Mouse (Mus musculus) heart, embryonic 12.5 days (tissue): ENCODE measurements around the gene 1110008P14Rik. TPM values are rescaled to one million over a fixed set of nuclear protein-coding genes. Genes with fewer than 3 reads are reported as not detected.
A peak's percentile ranks its signal among the peaks of the same experiment; 100 is the strongest.

ENCODE experiments used
- ATAC-seq: fragments of 200-750 bp; cut with Nextera tagmentation; 2 replicates; pipeline ENCODE4 v1.8.0; 2017; ENCODE audit warnings: moderate TSS enrichment, moderate library complexity; ENCODE audit not compliant: insufficient number of reproducible peaks, low FRiP score
- H3K27ac ChIP-seq: fragments of 300-500 bp; sonication (generic); 2 replicates; pipeline ENCODE4 v1.5.1; 2016; ENCODE audit warnings: mild to moderate bottlenecking, moderate library complexity; ENCODE audit not compliant: poor library complexity, severe bottlenecking
- H3K27me3 ChIP-seq: fragments of 300-500 bp; sonication (generic); replicated peaks from 2 replicates; pipeline ENCODE4 v1.6.1; 2016; ENCODE audit warnings: mild to moderate bottlenecking, moderate library complexity
- H3K36me3 ChIP-seq: fragments of 300-500 bp; sonication (generic); 2 replicates; pipeline ENCODE4 v1.6.1; 2016; ENCODE audit warnings: mild to moderate bottlenecking, moderate library complexity
- H3K4me1 ChIP-seq: fragments of 300-500 bp; sonication (generic); replicated peaks from 2 replicates; pipeline ENCODE4 v1.6.1; 2016; ENCODE audit warnings: mild to moderate bottlenecking
- H3K4me2 ChIP-seq: fragments of 300-500 bp; sonication (generic); 2 replicates; pipeline ENCODE4 v1.6.1; 2016; ENCODE audit warnings: mild to moderate bottlenecking, moderate library complexity
- H3K4me3 ChIP-seq: fragments of 300-500 bp; sonication (generic); 2 replicates; pipeline ENCODE4 v1.5.1; 2016; ENCODE audit warnings: mild to moderate bottlenecking
- H3K9ac ChIP-seq: fragments of 300-500 bp; sonication (generic); 2 replicates; pipeline ENCODE4 v1.6.1; 2016; ENCODE audit warnings: mild to moderate bottlenecking, moderate library complexity
- H3K9me3 ChIP-seq: fragments of 300-500 bp; sonication (generic); replicated peaks from 2 replicates; pipeline ENCODE4 v1.6.1; 2016; ENCODE audit warnings: mild to moderate bottlenecking, moderate library complexity
- WGBS: fragments of 180-500 bp; shearing (Covaris S2); methylation state at CpG from one replicate; pipeline ENCODE4 v1.1.7; 2016; 5-methylcytosine and 5-hydroxymethylcytosine counted together
- polyA plus RNA-seq: library from polyadenylated mRNA; unstranded; fragments of >200 nt; fragmentation: Nextera tagmentation; extraction: Ambion mirVana; gene quantifications from 2 replicates; pipeline ENCODE4 v1.2.1, GENCODE M21; 2016

The 1110008P14Rik gene
- polyA plus RNA-seq, 1 experiment from 2014 or later, result 48.2 TPM

GRCm38 (mm10) chr2:32342039-32342438 lies 39.7 kb downstream of the 1110008P14Rik start:
- peaks cover 42% of the 10 kb centered on the region for H3K27me3 ChIP-seq
- no peak overlapping the region for H3K27ac ChIP-seq
- ATAC-seq, result no peak
- H3K9me3 ChIP-seq, result 0 out of 2 replicates have a peak, but pooled peaks cover 3% of the 10 kb centered on the region
- H3K9ac ChIP-seq, result no peak overlapping the region
- H3K4me1 ChIP-seq, result no peaks in the 10 kb centered on the region
- no peaks in the 10 kb centered on the region for H3K36me3 ChIP-seq
- H3K4me2 ChIP-seq, result no peak overlapping the region
- WGBS, result 79% methylated on average over 4 of the region's 4 CpGs
- H3K4me3 ChIP-seq, result no peak overlapping the region

- H3K4me3 ChIP-seq, result no peak overlapping the region
- no peaks in the 10 kb centered on the region for H3K36me3 ChIP-seq
- H3K9me3 ChIP-seq, result 0 out of 2 replicates have a peak, but pooled peaks cover 3% of the 10 kb centered on the region
- no peak overlapping the region for H3K4me2 ChIP-seq
- 79% methylated on average over 4 of the region's 4 CpGs for WGBS
- H3K4me1 ChIP-seq, result no peaks in the 10 kb centered on the region
- H3K27ac ChIP-seq, result no peak overlapping the region
- H3K9ac ChIP-seq, result no peak overlapping the region
- H3K27me3 ChIP-seq, result peaks cover 42% of the 10 kb centered on the region
- no peak for ATAC-seq
These were observed 40.2 kb downstream of the 1110008P14Rik start for GRCm38 (mm10) chr2:32341634-32341939.

GRCm38 (mm10) chr2:32340836-32341633 lies 40.7 kb downstream of the 1110008P14Rik start:
- no peak overlapping the region for H3K4me3 ChIP-seq
- H3K27ac ChIP-seq, result no peak overlapping the region
- no peaks in the 10 kb centered on the region for H3K36me3 ChIP-seq
- 0 out of 2 replicates have a peak, but pooled peaks cover 3% of the 10 kb centered on the region for H3K9me3 ChIP-seq
- H3K4me1 ChIP-seq, result no peaks in the 10 kb centered on the region
- H3K27me3 ChIP-seq, result peaks cover 44% of the 10 kb centered on the region
- ATAC-seq, result no peak
- 77% methylated on average over 13 of the region's 13 CpGs for WGBS
- H3K9ac ChIP-seq, result no peak overlapping the region
- H3K4me2 ChIP-seq, result no peak overlapping the region

- 0 out of 2 replicates have a peak, but pooled peaks cover 3% of the 10 kb centered on the region for H3K9me3 ChIP-seq
- 33% methylated on average over 26 of the region's 26 CpGs for WGBS
- no peaks in the 10 kb centered on the region for H3K36me3 ChIP-seq
- H3K4me2 ChIP-seq, result no peak overlapping the region
- peaks cover 53% of the 10 kb centered on the region for H3K27me3 ChIP-seq
- no peak overlapping the region for H3K27ac ChIP-seq
- H3K4me1 ChIP-seq, result no peaks in the 10 kb centered on the region
- H3K9ac ChIP-seq, result no peak overlapping the region
- no peak for ATAC-seq
- no peak overlapping the region for H3K4me3 ChIP-seq
These were observed 41.7 kb downstream of the 1110008P14Rik start for GRCm38 (mm10) chr2:32339912-32340642.

- H3K27ac ChIP-seq, result no peak overlapping the region
- WGBS, result 42% methylated on average over 15 of the region's 15 CpGs
- no peak overlapping the region for H3K4me2 ChIP-seq
- H3K4me1 ChIP-seq, result no peaks in the 10 kb centered on the region
- H3K9ac ChIP-seq, result no peak overlapping the region
- no peak for ATAC-seq
- peaks cover 67% of the 10 kb centered on the region for H3K27me3 ChIP-seq
- H3K9me3 ChIP-seq, result 0 out of 2 replicates have a peak, but pooled peaks cover 3% of the 10 kb centered on the region
- H3K36me3 ChIP-seq, result no peaks in the 10 kb centered on the region
- H3K4me3 ChIP-seq, result no peak overlapping the region
These were observed 45.9 kb downstream of the 1110008P14Rik start for GRCm38 (mm10) chr2:32335888-32336287.

- Histone ChIP-seq H3K9ac (no peak overlapping the region), H3K4me1 (no peaks in the 10 kb centered on the region; the same call in 1 of the 2 replicates), H3K9me3 (no peaks in the 10 kb centered on the region), H3K4me3 (no peak overlapping the region), H3K4me2 (no peak overlapping the region), H3K27me3 (peaks cover 54% of the 10 kb centered on the region), H3K36me3 (no peaks in the 10 kb centered on the region), H3K27ac (no peak overlapping the region)
- 76% methylated on average over 5 of the region's 5 CpGs for WGBS
- ATAC-seq, result no peak
These were observed 49.6 kb downstream of the 1110008P14Rik start for GRCm38 (mm10) chr2:32332159-32332558.

- ATAC-seq, result peak; percentile 24; the same call in 1 of the 2 replicates
- no peaks in the 10 kb centered on the region for H3K36me3 ChIP-seq
- 38% methylated on average over 6 of the region's 6 CpGs for WGBS
- peaks cover 28% of the 10 kb centered on the region for H3K27me3 ChIP-seq
- no peaks in the 10 kb centered on the region for H3K9me3 ChIP-seq
- H3K9ac ChIP-seq, result no peak overlapping the region
- H3K4me2 ChIP-seq, result no peak overlapping the region
- peak overlapping the region; percentile 46; the same call in 1 of the 2 replicates for H3K27ac ChIP-seq
- H3K4me3 ChIP-seq, result no peak overlapping the region
- no peaks in the 10 kb centered on the region; the same call in 1 of the 2 replicates for H3K4me1 ChIP-seq
These were observed 52.2 kb downstream of the 1110008P14Rik start for GRCm38 (mm10) chr2:32329531-32329930.

- no peaks in the 10 kb centered on the region for H3K9me3 ChIP-seq
- no peak overlapping the region for H3K9ac ChIP-seq
- ATAC-seq, result no peak
- no peaks in the 10 kb centered on the region; the same call in 1 of the 2 replicates for H3K4me1 ChIP-seq
- peaks cover 23% of the 10 kb centered on the region for H3K27me3 ChIP-seq
- H3K36me3 ChIP-seq, result no peaks in the 10 kb centered on the region
- 0 out of 2 replicates have a peak overlapping the region, but pooled peaks have one; percentile 46 for H3K27ac ChIP-seq
- H3K4me3 ChIP-seq, result no peak overlapping the region
- H3K4me2 ChIP-seq, result no peak overlapping the region
- WGBS, result 43% methylated on average over 13 of the region's 13 CpGs
These were observed 52.8 kb downstream of the 1110008P14Rik start for GRCm38 (mm10) chr2:32328911-32329460.

GRCm38 (mm10) chr2:32327200-32327599 lies 54.5 kb downstream of the 1110008P14Rik start:
- Histone ChIP-seq H3K4me2 (no peak overlapping the region), H3K27ac (no peak overlapping the region), H3K9ac (no peak overlapping the region), H3K36me3 (no peaks in the 10 kb centered on the region), H3K27me3 (peaks cover 12% of the 10 kb centered on the region; the same call in 1 of the 2 replicates), H3K4me1 (peaks cover 4% of the 10 kb centered on the region), H3K9me3 (no peaks in the 10 kb centered on the region), H3K4me3 (no peak overlapping the region)
- WGBS, result 74% methylated on average over 4 of the region's 4 CpGs
- no peak for ATAC-seq
